8 mouse cellular contexts compared by ENCODE assay signal in genomic region chr7:118313818-118314217, GRCm38 (mm10).
DNase-seq lines count a peak whose midpoint lies in the region; TF ChIP-seq lines count a peak whose summit lies in the region.
"Had no signal": no experiment of that assay in that cellular context is flagged by ENCODE, and none has a peak within 500 bp of the region (broad histone marks: within the 10 kb centered on the region; RNA-seq: fewer than 3 reads in every experiment).

No protein-coding gene starts in this region.

- H3K27me3 ChIP-seq in ES-Bruce4 (ENCODE audit: control insufficient read depth, insufficient read depth, low read length, poor library complexity, severe bottlenecking): no peaks in the 10 kb centered on the region

- peak; percentile 67 for TF ChIP-seq CTCF in ES-Bruce4 (IDR thresholded peaks at IDR 0.05; ENCODE audit: low read depth, low read length)

- no peak overlapping the region for H3K9ac ChIP-seq in ES-Bruce4 (ENCODE audit: low read depth, poor library complexity, severe bottlenecking)
- H3K9ac ChIP-seq: heart, embryonic 15.5 days had no signal

- DNase-seq in kidney, adult 11 months: peak; percentile 17
- no peak for DNase-seq in kidney, adult 18-20 months
- peak; percentile 26 for DNase-seq in 3T3-L1 (ENCODE audit: low read depth, low spot score)
- peak; percentile 29 to 36 for DNase-seq in kidney, postnatal 36 days
- DNase-seq in adrenal gland, adult 2 months: no peak
- DNase-seq in lung, postnatal 10 days: no peak

- no peak for TF ChIP-seq EP300 in ES-Bruce4 (IDR thresholded peaks at IDR 0.05; ENCODE audit: insufficient read depth, low read depth, low read length)

- no peak overlapping the region for H3K27ac ChIP-seq in ES-Bruce4 (ENCODE audit: insufficient read depth, low read length)
- H3K27ac ChIP-seq: heart, embryonic 15.5 days had no signal

- no peaks in the 10 kb centered on the region for H3K9me3 ChIP-seq in ES-Bruce4 (replicated peaks; ENCODE audit: control insufficient read depth, insufficient read depth, low read length, poor library complexity, severe bottlenecking)
- H3K9me3 ChIP-seq: heart, embryonic 15.5 days had no signal

- TF ChIP-seq POLR2A in ES-Bruce4 (IDR thresholded peaks at IDR 0.05; ENCODE audit: insufficient read depth, low read length): no peak

- H3K36me3 ChIP-seq in ES-Bruce4 (ENCODE audit: control insufficient read depth, insufficient read depth, low read length, poor library complexity, severe bottlenecking): no peaks in the 10 kb centered on the region
- H3K36me3 ChIP-seq: heart, embryonic 15.5 days had no signal

- H3K4me1 ChIP-seq in ES-Bruce4 (ENCODE audit: control insufficient read depth, insufficient read depth, low read length): no peaks in the 10 kb centered on the region
- H3K4me1 ChIP-seq: heart, embryonic 15.5 days had no signal

- H3K4me3 ChIP-seq in ES-Bruce4 (ENCODE audit: low read depth, low read length): no peak overlapping the region
- H3K4me3 ChIP-seq: heart, embryonic 15.5 days had no signal

Comparison
In these comparisons a context has a peak if more than half of its experiments do, and no peak if none do; other contexts are left out.
1. DNase-seq: peak in kidney, adult 11 months (single experiment), 3T3-L1 (single experiment) and kidney, postnatal 36 days (2 of 2); none in kidney, adult 18-20 months (single experiment), adrenal gland, adult 2 months (single experiment) and lung, postnatal 10 days (single experiment).